Mouse (Mus musculus): ENCODE data around the gene 4930568D16Rik.
A peak's percentile ranks its signal among the peaks of the same experiment; 100 is the strongest.

The 4930568D16Rik gene

DNA sequence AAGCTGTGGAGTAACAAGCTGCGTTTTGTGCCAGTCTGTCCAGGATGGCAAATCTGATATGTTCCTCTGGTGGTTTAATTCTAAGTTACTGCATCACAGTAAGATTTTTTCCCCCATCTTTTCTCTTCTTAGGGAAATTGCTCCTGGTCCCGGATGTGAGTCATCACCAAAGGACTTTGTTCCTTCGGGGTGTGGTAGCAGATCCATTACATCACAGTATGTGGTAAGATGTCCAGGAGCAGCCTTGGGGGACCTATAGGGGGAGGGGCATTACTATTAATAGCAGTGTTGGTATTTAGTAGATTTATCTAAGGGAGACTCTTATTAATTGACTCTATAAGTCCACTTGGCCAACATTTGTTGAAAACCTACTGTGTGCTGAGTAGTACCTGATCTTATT is 24.9 kb downstream of the 4930568D16Rik start:
- no peak for DNase-seq (ENCODE audit: low spot score in 2 of 2)

DNA sequence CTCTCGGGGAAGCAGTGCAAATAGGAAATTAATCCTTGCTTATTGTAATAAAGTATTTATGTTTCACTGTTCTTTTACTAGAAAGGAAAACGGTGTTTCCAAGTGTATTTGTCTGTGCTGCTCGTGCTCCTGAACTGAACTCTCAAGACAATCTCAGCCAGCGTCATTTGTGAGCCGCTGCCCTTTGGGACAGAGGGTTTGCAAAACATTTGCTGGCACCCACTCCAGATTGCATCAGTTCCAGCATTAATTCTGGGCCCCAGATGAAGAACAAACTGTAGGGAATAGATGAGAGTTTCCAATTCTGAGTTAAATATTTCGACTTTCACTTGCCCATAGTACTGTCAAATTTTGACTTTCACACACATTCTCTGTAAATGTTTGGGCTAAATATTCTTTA is 28.8 kb downstream of the 4930568D16Rik start:
- no peak for DNase-seq (ENCODE audit: low spot score in 2 of 2)

DNA sequence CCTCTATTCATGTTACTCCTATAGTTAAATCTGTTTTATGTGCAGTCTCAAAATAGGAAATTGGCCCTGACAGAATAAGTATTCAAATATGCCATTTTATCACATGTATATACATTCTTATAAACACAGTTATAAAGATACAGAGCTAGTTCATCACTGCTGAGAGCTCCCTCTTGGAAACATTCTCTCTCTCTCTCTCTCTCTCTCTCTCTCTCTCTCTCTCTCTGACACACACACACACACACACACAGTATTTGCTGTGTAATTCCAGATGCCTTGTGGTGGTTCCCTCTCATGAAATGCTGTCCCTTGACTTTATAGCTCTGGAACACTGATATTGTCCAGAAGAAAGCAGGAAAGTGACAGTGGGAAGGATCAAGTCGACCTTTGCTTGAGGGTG is 29.5 kb downstream of the 4930568D16Rik start:
- no peak for DNase-seq (ENCODE audit: low spot score in 2 of 2)

DNA sequence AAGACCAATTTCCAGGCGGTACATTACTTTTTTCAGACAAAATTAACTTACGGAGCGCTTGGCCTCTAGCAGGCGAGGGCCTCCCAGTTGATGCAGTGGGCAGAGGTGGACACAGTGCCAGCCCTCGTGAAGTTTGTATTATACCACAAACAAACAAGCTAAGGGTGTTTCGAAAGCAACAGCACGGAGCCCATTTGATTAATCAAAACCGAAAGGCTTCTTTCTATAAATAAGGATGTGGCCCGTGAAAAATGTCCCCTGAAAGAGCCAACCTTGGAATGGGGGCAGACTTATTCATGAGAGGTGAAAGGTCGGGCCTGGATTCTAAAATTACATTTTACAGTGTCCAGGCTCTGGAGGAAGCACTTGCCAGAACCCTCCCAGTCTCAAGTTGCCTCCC is 30.1 kb downstream of the 4930568D16Rik start:
- DNase-seq (ENCODE audit: low spot score in 2 of 2), result no peak

GRCm38 (mm10) chr2:35336388-35337280 is 30.9 kb downstream of the 4930568D16Rik start, which contains the start of gene Stom:
Gene Stom (minus strand): TSS chr2:35336976.
- peak; percentile 100 for DNase-seq (ENCODE audit: low spot score in 2 of 2)

- DNase-seq (ENCODE audit: low spot score in 2 of 2), result no peak
Observed at GRCm38 (mm10) chr2:35335620-35336019, 31.9 kb downstream of the 4930568D16Rik start.

DNA sequence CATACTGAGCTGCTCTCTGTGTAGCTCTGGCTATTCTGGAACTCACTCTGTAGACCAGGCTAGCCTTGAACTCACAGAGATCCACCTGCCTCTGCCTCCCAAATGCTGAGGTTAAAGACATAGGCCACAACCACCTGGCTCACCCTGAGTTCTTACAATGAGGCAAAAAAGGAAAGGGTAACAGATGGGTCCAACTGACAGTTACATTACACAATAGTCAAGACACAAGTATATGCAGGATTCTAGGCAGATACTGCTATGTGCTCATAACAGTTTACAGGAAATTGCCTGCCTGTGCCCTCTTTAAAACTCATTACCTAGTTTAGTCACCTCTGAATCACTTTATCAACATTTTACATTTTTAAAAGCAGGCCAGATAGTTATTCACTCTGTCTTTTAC is 33.9 kb downstream of the 4930568D16Rik start:
- DNase-seq (ENCODE audit: low spot score in 2 of 2), result no peak

- no peak for DNase-seq (ENCODE audit: low spot score in 2 of 2)
Observed at GRCm38 (mm10) chr2:35331205-35331604, 36.3 kb downstream of the 4930568D16Rik start.

DNA sequence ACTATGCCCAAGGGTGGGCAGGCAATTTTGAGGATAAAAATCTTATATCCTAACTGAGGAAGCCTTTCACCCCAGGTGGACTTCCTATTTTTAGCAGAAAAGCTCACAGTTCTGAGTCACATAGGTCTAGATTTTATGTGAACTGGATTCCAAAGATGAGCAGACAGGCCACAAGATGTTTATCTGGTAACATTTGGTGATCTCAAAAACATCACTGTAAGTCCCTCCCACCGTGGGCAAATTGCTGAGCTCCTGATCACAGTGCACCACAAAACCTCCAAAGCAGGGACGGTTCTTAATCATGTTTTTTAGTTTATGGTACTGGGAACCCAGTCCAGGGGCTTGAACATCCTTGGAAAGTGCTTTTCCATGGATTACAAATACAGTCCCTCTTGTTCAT is 38.5 kb downstream of the 4930568D16Rik start:
- no peak for DNase-seq (ENCODE audit: low spot score in 2 of 2)

DNA sequence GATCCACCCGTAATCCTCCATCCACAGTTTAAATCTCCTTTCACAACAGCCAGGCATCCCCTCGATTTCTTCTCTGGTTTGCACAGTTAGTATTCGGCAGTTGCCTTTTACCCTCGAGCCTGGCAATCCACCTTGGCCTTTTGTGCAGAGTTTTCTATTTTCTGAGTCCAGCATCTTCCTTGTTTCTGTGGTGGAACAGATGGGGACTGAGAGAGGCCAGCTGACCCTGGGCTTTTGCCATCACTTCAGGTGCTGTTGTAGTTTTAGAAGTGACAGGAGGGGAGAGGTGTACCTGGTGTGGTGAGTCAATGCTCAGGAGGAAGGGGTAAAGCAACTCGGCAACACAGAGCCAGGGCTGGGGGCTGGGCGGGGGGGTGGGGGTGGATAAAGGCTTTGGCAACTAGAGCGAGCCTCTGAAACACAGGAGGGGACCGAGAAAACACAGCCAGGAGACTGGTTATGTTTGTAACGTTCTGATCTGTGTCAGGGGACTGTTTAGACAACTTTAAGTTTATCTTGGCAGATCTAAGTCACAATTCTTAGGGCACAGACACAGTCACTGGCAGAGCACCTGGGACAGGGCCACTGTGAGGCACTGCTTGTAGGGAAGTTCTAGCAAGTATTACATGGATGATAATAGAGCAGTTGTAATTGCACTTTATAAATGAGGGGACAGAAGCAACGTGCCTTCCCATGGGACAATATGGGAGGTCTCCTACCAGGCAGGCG is 39.3 kb downstream of the 4930568D16Rik start:
- no peak for DNase-seq (ENCODE audit: low spot score in 2 of 2)

DNA sequence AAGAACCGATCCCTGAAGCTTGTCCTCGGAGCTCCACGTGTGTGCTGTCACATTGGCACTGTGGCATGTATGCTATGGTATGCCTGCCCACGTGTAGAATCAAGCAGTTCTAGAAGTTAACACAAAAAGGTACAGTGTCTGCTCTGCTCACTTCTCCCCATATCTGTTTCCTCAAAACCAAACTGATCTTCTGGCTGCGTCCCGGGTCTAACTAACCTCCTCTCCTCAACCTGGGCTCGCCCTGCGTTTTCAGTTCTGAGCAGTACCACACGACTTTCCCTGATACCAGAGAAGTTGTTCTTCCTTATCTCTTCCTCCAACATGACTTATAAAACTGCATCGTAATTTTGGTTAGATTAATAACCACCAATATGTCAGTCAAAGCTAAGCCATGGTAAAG is 39.9 kb downstream of the 4930568D16Rik start:
- no peak for DNase-seq (ENCODE audit: low spot score in 2 of 2)

GRCm38 (mm10) chr2:35326931-35327330 is 40.6 kb downstream of the 4930568D16Rik start:
- DNase-seq (ENCODE audit: low spot score in 2 of 2), result no peak

DNA sequence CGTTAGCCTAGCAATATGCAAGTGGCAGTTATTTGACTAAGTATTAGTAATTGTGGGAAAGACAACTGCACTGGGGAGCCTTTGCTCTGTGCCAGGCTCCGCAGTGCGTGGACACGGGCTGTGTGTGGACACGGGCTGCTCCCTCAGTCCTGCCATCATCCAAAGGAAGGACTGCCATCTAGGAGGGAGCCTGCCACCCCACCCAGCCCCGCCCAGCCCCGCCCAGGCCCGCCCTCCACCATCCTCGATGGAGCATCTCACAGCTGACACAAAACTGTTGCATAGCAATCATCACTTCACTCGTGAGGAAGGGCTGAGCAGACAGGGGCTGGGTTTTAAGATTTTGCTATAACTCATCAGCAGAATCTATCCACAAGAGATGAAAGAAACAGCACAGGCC is 41.6 kb downstream of the 4930568D16Rik start:
- no peak for DNase-seq (ENCODE audit: low spot score in 2 of 2)

GRCm38 (mm10) chr2:35322404-35323164 is 44.9 kb downstream of the 4930568D16Rik start:
- DNase-seq (ENCODE audit: low spot score in 2 of 2), result peak; percentile 64 to 77

DNA sequence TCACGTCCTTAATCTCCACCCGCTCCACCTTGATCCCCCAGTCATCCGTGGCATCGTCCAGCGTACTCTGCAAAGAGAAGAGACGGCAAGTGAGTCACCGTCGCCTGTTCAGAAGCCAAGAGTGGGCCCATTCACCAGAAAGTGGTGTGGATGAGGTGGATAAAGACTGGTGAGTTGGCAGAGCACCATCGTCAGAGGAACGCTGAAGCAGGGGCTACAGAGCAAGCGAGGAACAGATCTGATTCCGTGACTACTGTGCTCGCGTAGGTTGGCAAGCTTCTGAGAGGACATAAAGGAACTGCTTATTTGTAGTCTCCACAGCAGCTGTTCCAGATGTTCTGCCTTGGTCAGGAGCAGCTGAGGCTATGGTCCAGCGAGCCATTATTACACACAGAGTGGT is 47.1 kb downstream of the 4930568D16Rik start:
- no peak for DNase-seq (ENCODE audit: low spot score in 2 of 2)

- DNase-seq (ENCODE audit: low spot score in 2 of 2), result no peak
Observed at GRCm38 (mm10) chr2:35318405-35318804, 49.1 kb downstream of the 4930568D16Rik start.

DNA sequence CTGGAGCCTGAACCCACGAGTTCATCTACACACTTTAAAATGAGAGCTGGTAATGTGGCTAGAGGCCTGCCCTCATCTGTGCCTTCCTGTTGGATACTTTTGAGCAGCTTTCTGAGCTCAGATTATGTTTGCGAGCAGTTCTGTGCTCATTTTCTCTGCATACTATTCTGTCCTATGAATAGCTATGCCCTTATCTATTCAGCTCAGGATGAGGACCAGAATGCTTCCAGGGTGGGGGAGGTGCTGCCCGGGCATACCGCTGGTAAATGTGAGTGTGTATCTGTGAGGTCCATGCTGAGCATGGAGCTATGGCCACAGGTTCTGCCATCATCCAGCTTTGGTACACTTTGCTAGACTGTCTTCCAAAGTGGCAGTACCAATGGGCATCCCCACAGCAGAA is 49.9 kb downstream of the 4930568D16Rik start:
- DNase-seq (ENCODE audit: low spot score in 2 of 2), result no peak

- no peak for DNase-seq (ENCODE audit: low spot score in 2 of 2)
Observed at GRCm38 (mm10) chr2:35314300-35314699, 53.2 kb downstream of the 4930568D16Rik start.

DNA sequence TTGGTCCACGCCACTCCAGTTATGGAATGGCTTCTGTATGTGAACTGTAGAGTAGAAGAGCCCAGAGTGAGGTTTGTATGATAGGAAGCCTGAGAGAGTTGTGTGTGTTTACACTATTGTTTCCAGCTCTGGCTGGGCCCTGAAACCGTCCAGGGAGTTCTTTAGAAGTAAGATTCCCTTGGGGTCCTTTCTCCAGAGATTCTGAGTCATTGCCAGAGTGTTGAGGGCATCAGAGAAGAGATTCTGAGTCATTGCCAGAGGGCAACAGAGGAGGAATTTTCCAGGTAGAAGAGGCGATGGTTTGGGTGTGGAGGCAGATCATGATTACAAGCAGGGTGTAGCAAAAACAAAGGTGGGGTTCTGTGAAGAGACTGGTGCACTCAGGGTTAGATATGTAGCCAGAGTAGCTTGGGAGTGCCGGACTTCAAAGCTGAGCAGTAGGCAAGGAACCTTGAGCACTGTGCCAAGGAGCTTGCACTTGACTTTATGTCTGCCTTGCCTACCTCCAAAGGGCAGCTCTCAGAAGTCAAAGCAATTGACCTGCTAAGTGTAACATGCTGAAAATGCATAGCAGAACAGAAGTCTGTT is 57.5 kb downstream of the 4930568D16Rik start:
- no peak for DNase-seq (ENCODE audit: low spot score in 2 of 2)

DNA sequence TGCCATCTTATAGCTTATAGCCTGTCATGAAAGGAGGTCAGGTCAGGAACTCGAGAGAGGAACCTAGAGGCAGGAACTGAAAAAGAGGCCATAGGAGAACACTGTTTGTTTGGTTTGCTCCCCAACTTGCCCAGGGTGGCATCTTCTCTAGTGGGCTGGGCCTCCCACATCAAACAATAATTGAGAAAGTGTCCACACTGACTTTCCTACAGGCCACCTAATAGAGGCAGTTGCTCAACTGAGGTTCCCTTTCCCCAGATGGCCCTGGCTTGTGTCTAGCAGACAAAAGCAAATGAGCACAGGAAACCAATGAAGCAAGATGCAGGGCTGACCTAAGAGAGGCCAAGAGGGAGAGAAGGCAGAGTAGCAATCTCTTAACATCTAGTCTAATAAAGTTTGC is 59.4 kb downstream of the 4930568D16Rik start:
- DNase-seq (ENCODE audit: low spot score in 2 of 2), result no peak
